Mouse (Mus musculus) forebrain, embryonic 14.5 days (tissue): ENCODE results near the gene Pard6b. TPM values are rescaled to one million over a fixed set of nuclear protein-coding genes. Genes with fewer than 3 reads are reported as not detected.
A peak's percentile ranks its signal among the peaks of the same experiment; 100 is the strongest.

Experiments used
- ATAC-seq: fragments of 200-750 bp; cut with Nextera tagmentation; 2 replicates; pipeline ENCODE4 v1.8.0; 2017; ENCODE audit warnings: mild to moderate bottlenecking, moderate library complexity
- DNase-seq: peaks from one replicate; pipeline ENCODE4 v3.0.0-alpha.2; 2015; ENCODE audit warnings: low spot score
- H3K27ac ChIP-seq: fragments of 300-500 bp; sonication (generic); 2 replicates; pipeline ENCODE4 v1.5.1; 2014; ENCODE audit warnings: low read depth, mild to moderate bottlenecking, control low read depth, low read length, moderate library complexity
- H3K27me3 ChIP-seq: fragments of 300-500 bp; sonication (generic); replicated peaks from 2 replicates; pipeline ENCODE4 v1.6.1; 2014; ENCODE audit warnings: low read length, control low read depth, mixed read lengths; ENCODE audit not compliant: control insufficient read depth, insufficient read depth
- H3K36me3 ChIP-seq: fragments of 300-500 bp; sonication (generic); 2 replicates; pipeline ENCODE4 v1.6.1; 2014; ENCODE audit warnings: low read length, control low read depth; ENCODE audit not compliant: control insufficient read depth, insufficient read depth
- H3K4me1 ChIP-seq: fragments of 300-500 bp; sonication (generic); 2 replicates; pipeline ENCODE4 v1.6.1; 2014; ENCODE audit warnings: antibody characterized with exemption, low read length, control low read depth; ENCODE audit not compliant: control insufficient read depth, insufficient read depth
- H3K4me2 ChIP-seq: fragments of 300-500 bp; sonication (generic); 2 replicates; pipeline ENCODE4 v1.6.1; 2014; ENCODE audit warnings: mild to moderate bottlenecking, control low read depth, low read length
- H3K4me3 ChIP-seq: fragments of 300-500 bp; sonication (generic); 2 replicates; pipeline ENCODE4 v1.5.1; 2014; ENCODE audit warnings: low read depth, low read length, control low read depth
- H3K9ac ChIP-seq: fragments of 300-500 bp; sonication (generic); 2 replicates; pipeline ENCODE4 v1.6.1; 2014; ENCODE audit warnings: mild to moderate bottlenecking, low read length, control low read depth, moderate library complexity
- H3K9me3 ChIP-seq: fragments of 300-500 bp; sonication (generic); replicated peaks from 2 replicates; pipeline ENCODE4 v1.6.1; 2016; ENCODE audit warnings: low read length, control low read depth, mixed read lengths; ENCODE audit not compliant: control insufficient read depth
- WGBS: fragments of 180-500 bp; shearing (Covaris S2); extraction: QIAGEN DNeasy Blood & Tissue Kit; methylation state at CpG from one replicate; pipeline ENCODE4 v1.1.7; 2014; 5-methylcytosine and 5-hydroxymethylcytosine counted together
- polyA plus RNA-seq: library from polyadenylated mRNA; unstranded; fragments of >200 nt; fragmentation: Nextera tagmentation; extraction: Ambion mirVana; gene quantifications from 2 replicates; pipeline ENCODE4 v1.2.1, GENCODE M21; 2014

Gene Pard6b
- polyA plus RNA-seq, 1 experiment from 2014 or later: 5.0 TPM

DNA sequence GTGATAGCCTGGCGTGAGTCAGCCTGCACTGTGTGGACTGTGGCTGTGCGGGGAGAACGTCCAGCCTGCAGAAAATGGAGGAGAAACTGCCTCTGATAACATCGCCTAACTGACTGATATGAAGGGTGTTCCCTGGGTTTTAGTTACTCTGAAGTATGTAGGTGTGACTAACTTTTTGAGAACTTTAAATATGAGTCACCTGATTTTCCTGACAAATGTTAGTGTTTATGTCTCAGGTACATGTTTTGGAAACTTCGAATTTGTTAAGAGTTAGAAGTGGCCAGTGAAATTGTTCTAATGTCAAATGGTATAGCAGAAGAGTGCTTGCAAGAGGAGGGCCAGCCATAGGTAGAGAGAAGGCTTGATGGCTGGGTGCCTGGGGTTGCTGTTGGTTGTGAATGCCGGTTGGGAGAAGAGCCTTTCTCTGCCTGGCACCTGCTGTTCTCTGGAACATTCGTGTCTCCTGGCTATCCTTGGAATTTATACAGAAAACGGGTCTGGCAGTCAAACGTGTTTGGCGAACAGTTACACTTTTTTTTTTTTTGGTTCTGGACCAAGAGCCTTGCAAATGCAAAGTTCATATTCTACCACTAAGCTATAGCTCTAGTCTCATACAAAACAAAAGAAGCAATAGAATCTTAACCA lies 4.9 kb downstream of the Pard6b start:
- Histone ChIP-seq H3K36me3 (0 out of 2 replicates have a peak, but pooled peaks cover 12% of the 10 kb centered on the region), H3K4me1 (peaks cover 8% of the 10 kb centered on the region), H3K4me3 (no peak overlapping the region), H3K27ac (no peak overlapping the region), H3K4me2 (no peak overlapping the region), H3K27me3 (no peaks in the 10 kb centered on the region; the same call in 1 of the 2 replicates), H3K9ac (no peak overlapping the region), H3K9me3 (no peaks in the 10 kb centered on the region)
- ATAC-seq (no peak), DNase-seq (peak; percentile 15)
- 65% methylated on average over 10 of the region's 10 CpGs for WGBS

GRCm38 (mm10) chr2:168086318-168086717 lies 5.5 kb downstream of the Pard6b start:
- 65% methylated on average over 6 of the region's 6 CpGs for WGBS
- Histone ChIP-seq H3K9me3 (no peaks in the 10 kb centered on the region), H3K4me3 (no peak overlapping the region), H3K4me1 (peaks cover 8% of the 10 kb centered on the region), H3K27ac (no peak overlapping the region), H3K36me3 (0 out of 2 replicates have a peak, but pooled peaks cover 12% of the 10 kb centered on the region), H3K27me3 (no peaks in the 10 kb centered on the region; the same call in 1 of the 2 replicates), H3K4me2 (no peak overlapping the region), H3K9ac (no peak overlapping the region)
- no peak for DNase-seq
- ATAC-seq: no peak

GRCm38 (mm10) chr2:168086839-168087238 lies 6.0 kb downstream of the Pard6b start:
- peaks cover 8% of the 10 kb centered on the region for H3K4me1 ChIP-seq
- no peak overlapping the region for H3K4me3 ChIP-seq
- H3K9ac ChIP-seq: no peak overlapping the region
- DNase-seq: no peak
- H3K4me2 ChIP-seq: no peak overlapping the region
- no peaks in the 10 kb centered on the region; the same call in 1 of the 2 replicates for H3K27me3 ChIP-seq
- H3K36me3 ChIP-seq: 0 out of 2 replicates have a peak, but pooled peaks cover 12% of the 10 kb centered on the region
- ATAC-seq: no peak
- WGBS: 87% methylated on average over 9 of the region's 9 CpGs
- no peak overlapping the region for H3K27ac ChIP-seq
- H3K9me3 ChIP-seq: no peaks in the 10 kb centered on the region

- H3K4me3 ChIP-seq: no peak overlapping the region
- peaks cover 19% of the 10 kb centered on the region for H3K4me1 ChIP-seq
- H3K9me3 ChIP-seq: no peaks in the 10 kb centered on the region
- 0 out of 2 replicates have a peak, but pooled peaks cover 17% of the 10 kb centered on the region for H3K36me3 ChIP-seq
- 86% methylated on average over 11 of the region's 11 CpGs for WGBS
- H3K9ac ChIP-seq: no peak overlapping the region
- no peaks in the 10 kb centered on the region for H3K27me3 ChIP-seq
- ATAC-seq (no peak), DNase-seq (no peak)
- no peak overlapping the region for H3K4me2 ChIP-seq
- H3K27ac ChIP-seq: no peak overlapping the region
Observed at GRCm38 (mm10) chr2:168091560-168091959, 10.8 kb downstream of the Pard6b start.

GRCm38 (mm10) chr2:168093077-168093476 lies 12.3 kb downstream of the Pard6b start:
- DNase-seq (no peak), ATAC-seq (no peak)
- Histone ChIP-seq H3K4me3 (no peak overlapping the region), H3K9me3 (no peaks in the 10 kb centered on the region), H3K27ac (no peak overlapping the region), H3K4me1 (peaks cover 23% of the 10 kb centered on the region), H3K9ac (no peak overlapping the region), H3K36me3 (peaks cover 14% of the 10 kb centered on the region; the same call in 1 of the 2 replicates), H3K27me3 (no peaks in the 10 kb centered on the region), H3K4me2 (no peak overlapping the region)
- WGBS: 91% methylated on average over 4 of the region's 4 CpGs

- 8% methylated on average over 8 of the region's 8 CpGs for WGBS
- 0 out of 2 replicates have a peak overlapping the region, but pooled peaks have one; percentile 8 for H3K9ac ChIP-seq
- peak; percentile 85 for ATAC-seq
- H3K4me1 ChIP-seq: peaks cover 23% of the 10 kb centered on the region
- H3K9me3 ChIP-seq: no peaks in the 10 kb centered on the region
- H3K4me2 ChIP-seq: no peak overlapping the region
- H3K27me3 ChIP-seq: no peaks in the 10 kb centered on the region
- DNase-seq: peak; percentile 82
- peaks cover 30% of the 10 kb centered on the region for H3K36me3 ChIP-seq
- peak overlapping the region; percentile 77 for H3K27ac ChIP-seq
- no peak overlapping the region for H3K4me3 ChIP-seq
Observed at GRCm38 (mm10) chr2:168095077-168095476, 14.3 kb downstream of the Pard6b start.

DNA sequence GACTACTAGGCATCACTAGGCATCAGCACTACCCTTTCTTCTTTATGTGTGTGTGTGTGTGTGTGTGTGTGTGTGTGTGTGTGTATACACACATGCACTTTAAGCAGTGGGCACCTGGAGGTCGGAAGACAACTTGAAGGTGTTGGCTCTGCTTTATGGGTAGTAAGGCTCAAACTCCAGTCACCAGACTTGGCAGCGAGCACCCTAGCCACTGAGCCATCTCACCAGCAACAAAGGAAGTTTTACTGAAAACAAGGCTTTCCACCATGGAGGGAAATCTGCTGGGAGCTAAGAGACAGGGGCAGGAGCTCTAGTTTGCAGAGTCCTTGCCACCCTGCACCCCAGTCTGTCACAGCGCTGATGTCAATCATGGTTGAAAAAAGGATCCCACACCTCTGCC lies 15.7 kb downstream of the Pard6b start:
- H3K4me2 ChIP-seq: no peak overlapping the region
- peaks cover 30% of the 10 kb centered on the region for H3K36me3 ChIP-seq
- ATAC-seq (no peak), DNase-seq (no peak)
- WGBS: 82% methylated on average over 3 of the region's 3 CpGs
- H3K9ac ChIP-seq: no peak overlapping the region
- H3K27me3 ChIP-seq: no peaks in the 10 kb centered on the region
- H3K4me3 ChIP-seq: no peak overlapping the region
- no peaks in the 10 kb centered on the region for H3K9me3 ChIP-seq
- peaks cover 23% of the 10 kb centered on the region for H3K4me1 ChIP-seq
- peak overlapping the region; percentile 77 for H3K27ac ChIP-seq

GRCm38 (mm10) chr2:168098040-168098439 lies 17.2 kb downstream of the Pard6b start:
- Histone ChIP-seq H3K4me3 (no peak overlapping the region), H3K9ac (no peak overlapping the region), H3K9me3 (no peaks in the 10 kb centered on the region), H3K4me2 (no peak overlapping the region), H3K27ac (no peak overlapping the region), H3K4me1 (peaks cover 23% of the 10 kb centered on the region), H3K27me3 (no peaks in the 10 kb centered on the region), H3K36me3 (peaks cover 28% of the 10 kb centered on the region)
- 51% methylated on average over 6 of the region's 6 CpGs for WGBS
- ATAC-seq: no peak
- DNase-seq: peak; percentile 60

DNA sequence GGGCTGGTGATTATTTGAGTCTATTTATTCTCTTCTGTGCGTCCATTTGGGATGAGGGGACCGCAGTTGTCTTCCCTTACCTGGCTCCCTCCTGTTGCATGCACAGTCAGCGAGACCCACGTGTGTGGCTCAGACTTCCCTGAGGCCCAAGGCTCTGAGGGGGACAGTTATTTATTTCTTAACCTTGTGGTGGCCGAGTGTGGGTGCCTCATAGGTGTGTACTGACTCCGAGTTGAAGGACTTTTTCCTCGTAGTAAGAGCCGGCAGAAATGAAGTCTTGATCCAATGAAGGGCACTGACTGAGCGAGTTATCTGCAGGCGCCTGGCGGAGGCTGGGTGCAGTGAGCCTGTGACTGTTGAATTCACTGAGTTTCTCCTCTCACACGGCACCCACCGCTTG lies 19.2 kb downstream of the Pard6b start:
- Histone ChIP-seq H3K36me3 (peaks cover 25% of the 10 kb centered on the region), H3K9me3 (no peaks in the 10 kb centered on the region), H3K27me3 (no peaks in the 10 kb centered on the region), H3K9ac (no peak overlapping the region), H3K4me3 (no peak overlapping the region), H3K27ac (no peak overlapping the region), H3K4me1 (peaks cover 20% of the 10 kb centered on the region), H3K4me2 (no peak overlapping the region)
- WGBS: 90% methylated on average over 13 of the region's 13 CpGs
- ATAC-seq (no peak), DNase-seq (no peak)
